Mouse (Mus musculus) liver, embryonic 14.5 days (tissue): ENCODE data around the gene Ckmt2. TPM values are rescaled to one million over a fixed set of nuclear protein-coding genes. Genes with fewer than 3 reads are reported as not detected.

Experiments
- ATAC-seq: fragments of 200-750 bp; cut with Nextera tagmentation; 2 replicates; pipeline ENCODE4 v1.8.0; 2017; ENCODE audit warnings: moderate number of reproducible peaks, mild to moderate bottlenecking, moderate library complexity; ENCODE audit not compliant: insufficient read depth
- DNase-seq, 3 experiments: peaks; one replicate each; pipeline ENCODE4 v3.0.0-alpha.2; 2012 to 2013; ENCODE audit warnings: low read depth in 3 of 3, low spot score in 3 of 3
- H3K27ac ChIP-seq: fragments of 300-500 bp; sonication (generic); 2 replicates; pipeline ENCODE4 v1.5.1; 2014; ENCODE audit warnings: moderate library complexity, mild to moderate bottlenecking, control low read depth, inconsistent platforms
- H3K27me3 ChIP-seq: fragments of 300-500 bp; sonication (generic); 2 replicates; pipeline ENCODE4 v1.6.1; 2014; ENCODE audit warnings: mild to moderate bottlenecking, low read length, moderate library complexity; ENCODE audit not compliant: control insufficient read depth, insufficient read depth
- H3K36me3 ChIP-seq: fragments of 300-500 bp; sonication (generic); replicated peaks from 2 replicates; pipeline ENCODE4 v1.6.1; 2014; ENCODE audit warnings: low read depth; ENCODE audit not compliant: control insufficient read depth, insufficient read depth
- H3K4me1 ChIP-seq, 2 experiments: fragments of 200-500 bp in 1 of 2; fragments of 300-500 bp in 1 of 2; sonication (generic) in 1 of 2; replicated peaks; 2 replicates each; pipeline ENCODE4 v1.6.1; 2012 to 2014; ENCODE audit warnings: antibody characterized with exemption in 1 of 2, inconsistent platforms in 1 of 2, low read length in 1 of 2; ENCODE audit not compliant: control insufficient read depth in 2 of 2, insufficient read depth in 2 of 2
- H3K4me2 ChIP-seq: fragments of 300-500 bp; sonication (generic); 2 replicates; pipeline ENCODE4 v1.6.1; 2014; ENCODE audit warnings: low read depth, mild to moderate bottlenecking, control low read depth, moderate library complexity
- H3K4me3 ChIP-seq, 2 experiments: fragments of 200-500 bp in 1 of 2; fragments of 300-500 bp in 1 of 2; sonication (generic) in 1 of 2; 2 replicates each; pipeline ENCODE4 v1.5.1; 2012 to 2014; ENCODE audit warnings: low read depth in 2 of 2, low read length in 2 of 2, mild to moderate bottlenecking in 2 of 2, control low read depth in 1 of 2, inconsistent platforms in 1 of 2, moderate library complexity in 1 of 2; ENCODE audit not compliant: insufficient read depth in 1 of 2
- H3K9ac ChIP-seq: fragments of 300-500 bp; sonication (generic); replicated peaks from 2 replicates; pipeline ENCODE4 v1.6.1; 2014; ENCODE audit warnings: mild to moderate bottlenecking, control low read depth, moderate library complexity
- H3K9me3 ChIP-seq: fragments of 300-500 bp; sonication (generic); 2 replicates; pipeline ENCODE4 v1.6.1; 2016; ENCODE audit warnings: low read length, mixed read lengths; ENCODE audit not compliant: control insufficient read depth
- CTCF ChIP-seq: IDR thresholded peaks from 2 replicates; pipeline ENCODE4 v1.5.1; 2016; ENCODE audit warnings: antibody characterized with exemption, low read depth, control low read depth
- EP300 ChIP-seq: IDR thresholded peaks from 2 replicates; pipeline ENCODE4 v1.6.1; 2016; ENCODE audit warnings: antibody characterized with exemption, low read depth
- WGBS: fragments of 180-500 bp; shearing (Covaris S2); extraction: QIAGEN DNeasy Blood & Tissue Kit; methylation state at CpG from one replicate; pipeline ENCODE4 v1.1.7; 2014; ENCODE audit not compliant: insufficient replicate concordance; 5-methylcytosine and 5-hydroxymethylcytosine counted together
- polyA plus RNA-seq, 2 experiments: library from polyadenylated mRNA; depleted of rRNA in 1 of 2; stranded (reverse) in 1 of 2; unstranded in 1 of 2; fragments of >200 nt; fragmentation: Nextera tagmentation in 1 of 2; extraction: Ambion mirVana in 1 of 2; gene quantifications; 2 replicates each; pipeline versions ENCODE4 v1.2.1 to v1.2.3; 2012 to 2014

Ckmt2 gene
- polyA plus RNA-seq, 2 experiments: not detected

DNA sequence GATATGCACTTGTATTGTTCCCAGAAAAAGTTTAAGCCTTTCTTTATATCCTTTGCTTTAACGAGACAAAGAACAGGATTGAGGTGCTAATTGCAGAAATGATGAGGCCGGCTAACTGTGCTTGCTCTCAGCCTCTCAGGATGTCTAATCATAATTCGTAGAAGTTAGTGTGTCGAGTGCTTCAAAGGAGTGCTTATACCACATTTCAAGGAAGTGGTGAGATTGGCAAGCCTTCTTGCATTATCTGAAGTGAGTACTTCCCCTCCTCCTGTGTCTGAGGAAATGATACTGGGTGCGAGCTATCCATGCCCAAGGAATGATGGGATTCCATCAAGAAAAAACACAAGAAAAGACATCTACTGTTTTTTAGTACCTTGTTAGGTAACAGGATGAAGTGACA, 62.0 kb downstream of the Ckmt2 start:
- no peak for TF ChIP-seq EP300
- no peak for TF ChIP-seq CTCF
- Histone ChIP-seq H3K9ac (no peak overlapping the region), H3K27me3 (no peaks in the 10 kb centered on the region), H3K4me2 (no peak overlapping the region), H3K9me3 (no peaks in the 10 kb centered on the region), H3K4me3 (no peak overlapping the region), H3K4me1 (no peaks in the 10 kb centered on the region), H3K27ac (no peak overlapping the region), H3K36me3 (no peaks in the 10 kb centered on the region)
- 55% methylated on average over 5 of the region's 5 CpGs for WGBS
- ATAC-seq: no peak
- no peak for DNase-seq

DNA sequence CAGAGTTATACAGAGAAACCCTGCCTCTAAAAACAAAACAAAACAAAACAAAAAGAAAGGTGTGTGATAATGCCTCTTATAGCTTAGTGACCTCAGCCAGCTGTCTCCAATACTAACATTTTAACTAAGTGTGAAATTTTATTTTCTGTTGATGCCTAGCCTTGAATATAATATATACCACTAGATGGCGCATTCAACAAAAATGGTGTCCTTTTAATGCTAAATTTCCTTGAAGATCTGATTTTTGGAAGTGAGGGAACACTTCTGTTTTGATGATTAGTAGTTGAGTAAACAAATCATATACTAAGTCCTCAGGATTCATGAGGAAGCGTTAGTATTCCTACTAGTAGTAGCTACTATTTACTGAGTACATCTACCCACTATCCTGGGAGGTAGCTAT, 67.2 kb downstream of the Ckmt2 start:
- Histone ChIP-seq H3K9me3 (no peaks in the 10 kb centered on the region), H3K9ac (no peak overlapping the region), H3K36me3 (peaks cover 9% of the 10 kb centered on the region), H3K4me3 (no peak overlapping the region), H3K27ac (no peak overlapping the region), H3K4me1 (peaks cover 3 to 5% of the 10 kb centered on the region in 2 experiments; a peak in 3 of 4 replicates), H3K27me3 (no peaks in the 10 kb centered on the region), H3K4me2 (no peak overlapping the region)
- DNase-seq (peak; percentile 3 to 29 (median 7)), ATAC-seq (no peak)
- WGBS: 25% methylated on average over 2 of the region's 2 CpGs
- TF ChIP-seq CTCF (peak; percentile 53), EP300 (no peak)

DNA sequence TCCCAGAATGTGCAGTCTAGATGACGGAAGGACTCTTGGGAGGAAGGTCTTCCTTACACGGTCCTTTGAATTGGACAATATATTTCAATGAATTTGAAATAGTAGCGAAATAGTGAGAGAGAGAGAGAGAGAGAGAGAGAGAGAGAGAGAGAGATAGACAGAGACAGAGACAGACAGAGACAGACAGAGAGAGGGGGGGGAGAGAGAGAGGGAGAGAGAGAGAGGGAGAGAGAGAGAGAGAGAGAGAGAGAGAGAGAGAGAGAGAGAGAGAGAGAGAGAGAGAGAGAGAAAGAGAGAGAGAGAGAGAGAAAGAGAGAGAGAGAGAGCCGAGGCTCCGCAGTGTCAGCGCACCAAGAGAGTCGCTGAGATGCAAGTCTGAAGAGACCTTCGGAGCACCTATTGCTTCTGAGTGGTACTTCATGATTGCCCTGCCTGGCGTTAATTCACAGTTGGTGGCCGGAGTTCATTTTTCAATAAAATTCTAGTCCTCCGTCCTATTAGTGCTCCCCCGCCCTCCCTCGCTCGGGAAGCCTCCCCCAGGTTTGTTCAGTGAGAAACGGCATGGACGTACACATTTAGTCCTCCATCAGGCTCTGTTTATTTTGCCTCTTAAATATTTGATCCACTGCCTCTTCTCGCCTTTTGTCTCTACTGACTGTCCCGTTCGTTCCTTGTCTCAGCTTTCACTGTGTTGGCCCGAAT, 68.7 kb downstream of the Ckmt2 start:
- ATAC-seq (no peak), DNase-seq (peak in 2 of 3 experiments; percentile 3 to 4)
- H3K9me3 ChIP-seq: no peaks in the 10 kb centered on the region
- peak overlapping the region; percentile 69 for H3K9ac ChIP-seq
- TF ChIP-seq EP300 (no peak), CTCF (no peak)
- H3K4me1 ChIP-seq: peaks cover 3 to 5% of the 10 kb centered on the region in 2 experiments; a peak in 3 of 4 replicates
- no peaks in the 10 kb centered on the region for H3K27me3 ChIP-seq
- H3K36me3 ChIP-seq: peaks cover 10% of the 10 kb centered on the region
- H3K4me2 ChIP-seq: peak overlapping the region; percentile 64
- peak overlapping the region; percentile 70 to 84 for H3K4me3 ChIP-seq
- H3K27ac ChIP-seq: peak overlapping the region; percentile 68
- 29% methylated on average over 20 of the region's 20 CpGs for WGBS

DNA sequence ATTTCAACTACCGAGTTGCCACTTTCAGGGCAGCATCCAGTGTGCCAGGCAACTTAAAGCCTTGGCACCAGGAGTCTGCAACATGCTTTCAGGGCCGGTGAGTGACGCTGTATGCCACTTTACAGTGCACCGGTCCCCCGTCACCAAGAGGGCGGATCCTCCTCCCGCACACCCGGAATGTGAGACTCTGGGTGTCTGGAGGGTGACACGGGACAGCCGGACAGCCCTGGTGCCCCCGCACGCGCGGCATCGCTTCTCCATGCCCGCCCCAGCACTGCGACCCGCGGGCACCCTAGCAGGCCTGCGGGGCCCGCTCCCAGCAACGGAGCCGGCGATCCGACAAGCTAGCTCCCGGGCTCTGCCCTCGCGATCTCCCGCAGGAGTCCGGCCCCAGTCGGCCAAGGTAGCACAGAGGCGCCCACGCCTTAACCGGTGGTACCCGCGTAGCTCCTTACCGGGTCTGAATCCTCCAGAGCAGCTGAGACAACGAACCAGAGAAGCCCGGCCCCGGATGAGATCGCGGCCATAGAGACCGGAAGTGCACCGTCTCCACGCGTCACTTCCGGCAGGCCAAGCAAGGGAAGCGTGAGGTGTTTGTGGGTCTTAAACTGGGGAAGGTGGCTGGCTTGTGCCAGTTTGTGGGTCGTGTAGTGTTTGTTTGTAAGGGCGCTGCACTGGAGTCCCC, 69.4 kb downstream of the Ckmt2 start, which contains the start of gene Zcchc9:
Gene Zcchc9 (minus strand): TSS at position 551 of the 685 bp plus-strand sequence.
- Histone ChIP-seq H3K27me3 (no peaks in the 10 kb centered on the region), H3K4me1 (peaks cover 3 to 5% of the 10 kb centered on the region in 2 experiments; a peak in 3 of 4 replicates), H3K36me3 (peaks cover 10% of the 10 kb centered on the region), H3K4me2 (peak within 1 kb of the TSS; percentile 64), H3K9ac (peak within 1 kb of the TSS; percentile 69), H3K4me3 (peak within 1 kb of the TSS; percentile 70 to 84), H3K27ac (peak within 1 kb of the TSS; percentile 68), H3K9me3 (no peaks in the 10 kb centered on the region)
- ATAC-seq (peak; percentile 97), DNase-seq (peak; percentile 80 to 83 (median 81))
- TF ChIP-seq CTCF (peak; percentile 51), EP300 (no peak)
- under 1% methylated on average over 50 of the region's 50 CpGs for WGBS

Other genes with a start within 250 kb of the Ckmt2 start
- 1.6 and 2.3 TPM in 2 replicates for gene Acot12, start 135.4 kb downstream of the Ckmt2 start, polyA plus RNA-seq (2012; rRNA removed)
- 4.0 and 4.1 TPM in 2 replicates for gene Acot12, start 135.4 kb downstream of the Ckmt2 start, polyA plus RNA-seq (2014; fragmentation: Nextera tagmentation; extraction: Ambion mirVana)
- 13.1 and 13.9 TPM in 2 replicates for gene Zcchc9, start 69.2 kb downstream of the Ckmt2 start, polyA plus RNA-seq (2012; rRNA removed)
- 6.5 and 7.3 TPM in 2 replicates for gene Zcchc9, start 69.2 kb downstream of the Ckmt2 start, polyA plus RNA-seq (2014; fragmentation: Nextera tagmentation; extraction: Ambion mirVana)